Mouse (Mus musculus) C2C12 (cell line): ENCODE results near the gene Gpr50.

Experiments
- CEBPB ChIP-seq: IDR thresholded peaks from one replicate; pipeline ENCODE4 v1.6.1; 2011; ENCODE audit warnings: low read depth, mild to moderate bottlenecking, control low read depth, moderate library complexity
- CTCF ChIP-seq: IDR thresholded peaks from one replicate; pipeline ENCODE4 v1.5.1; 2011; ENCODE audit not compliant: control insufficient read depth, insufficient read depth, insufficient read length
- MAX ChIP-seq: IDR thresholded peaks from one replicate; pipeline ENCODE4 v1.6.1; 2011; ENCODE audit warnings: mild to moderate bottlenecking, control low read depth
- MYOD1 ChIP-seq: IDR thresholded peaks from one replicate; pipeline ENCODE4 v1.6.1; 2011; ENCODE audit warnings: low read depth; ENCODE audit not compliant: control insufficient read depth, insufficient read length
- MYOG ChIP-seq: IDR thresholded peaks from one replicate; pipeline ENCODE4 v1.6.1; 2011; ENCODE audit not compliant: control insufficient read depth, insufficient read length; ENCODE audit errors: extremely low read depth
- USF1 ChIP-seq: IDR thresholded peaks from one replicate; pipeline ENCODE4 v1.6.1; 2011; ENCODE audit warnings: low read depth, mild to moderate bottlenecking, control low read depth, moderate library complexity

DNA sequence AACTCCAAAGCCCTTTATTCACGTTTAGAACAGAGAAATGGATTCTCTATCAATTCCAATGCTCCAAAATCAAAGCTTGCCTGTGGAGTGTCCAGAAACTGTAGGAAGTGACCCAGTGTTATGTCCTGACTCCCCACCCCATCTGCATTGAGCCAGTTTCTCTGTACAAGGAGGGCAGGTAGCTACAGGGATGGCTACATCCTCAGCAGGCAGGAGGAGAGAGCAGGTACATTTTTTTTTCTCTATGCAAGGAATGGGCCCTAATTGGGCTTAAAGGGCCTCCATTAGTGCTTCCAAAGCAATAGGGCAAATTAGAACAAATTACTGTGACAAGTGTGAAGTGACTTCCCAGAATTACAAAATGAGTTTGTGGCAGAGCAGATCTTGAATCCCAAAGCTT lies 15.0 kb upstream of the Gpr50 start:
- TF ChIP-seq CTCF (no peak), CEBPB (no peak), MAX (no peak), MYOG (no peak), USF1 (no peak), MYOD1 (no peak)
